Mouse (Mus musculus) liver, adult (tissue): ENCODE measurements around the gene Rptor.

Source experiments
- GATA4 ChIP-seq: IDR thresholded peaks from 2 replicates; pipeline ENCODE4 v1.6.1; 2014; ENCODE audit warnings: mild to moderate bottlenecking, low read length; ENCODE audit not compliant: insufficient replicate concordance

Gene Rptor

GRCm38 (mm10) chr11:119663876-119664275 is 61.2 kb downstream of the Rptor start:
- TF ChIP-seq GATA4, result no peak

- no peak for TF ChIP-seq GATA4
These were observed 62.1 kb downstream of the Rptor start for GRCm38 (mm10) chr11:119664678-119665307.

DNA sequence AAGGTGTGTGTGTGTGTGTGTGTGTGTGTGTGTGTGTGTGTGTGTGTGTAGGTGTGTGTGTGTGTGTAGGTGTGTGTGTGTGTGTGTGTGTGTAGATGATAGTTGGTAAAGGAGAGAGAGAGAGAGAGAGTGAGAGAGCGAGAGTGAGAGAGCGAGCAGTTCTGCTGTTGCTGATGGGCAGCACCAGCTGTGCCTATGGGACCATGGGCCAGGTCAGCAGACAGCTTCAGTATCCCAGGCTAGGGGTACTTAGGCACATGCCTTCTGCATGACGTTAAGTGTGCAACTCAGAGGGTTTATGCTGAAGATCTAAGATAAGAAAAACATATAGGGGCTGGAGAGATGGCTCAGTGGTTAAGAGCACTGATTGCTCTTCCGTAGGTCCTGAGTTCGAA is 62.6 kb downstream of the Rptor start:
- TF ChIP-seq GATA4, result no peak

- no peak for TF ChIP-seq GATA4
These were observed 63.9 kb downstream of the Rptor start for GRCm38 (mm10) chr11:119666567-119667108.

GRCm38 (mm10) chr11:119670690-119671666 is 68.3 kb downstream of the Rptor start:
- no peak for TF ChIP-seq GATA4

GRCm38 (mm10) chr11:119672041-119672440 is 69.3 kb downstream of the Rptor start:
- no peak for TF ChIP-seq GATA4

- no peak for TF ChIP-seq GATA4
These were observed 70.1 kb downstream of the Rptor start for GRCm38 (mm10) chr11:119672775-119673174.

- no peak for TF ChIP-seq GATA4
These were observed 72.1 kb downstream of the Rptor start for GRCm38 (mm10) chr11:119674835-119675234.

- TF ChIP-seq GATA4, result no peak
These were observed 72.8 kb downstream of the Rptor start for GRCm38 (mm10) chr11:119675546-119675945.

DNA sequence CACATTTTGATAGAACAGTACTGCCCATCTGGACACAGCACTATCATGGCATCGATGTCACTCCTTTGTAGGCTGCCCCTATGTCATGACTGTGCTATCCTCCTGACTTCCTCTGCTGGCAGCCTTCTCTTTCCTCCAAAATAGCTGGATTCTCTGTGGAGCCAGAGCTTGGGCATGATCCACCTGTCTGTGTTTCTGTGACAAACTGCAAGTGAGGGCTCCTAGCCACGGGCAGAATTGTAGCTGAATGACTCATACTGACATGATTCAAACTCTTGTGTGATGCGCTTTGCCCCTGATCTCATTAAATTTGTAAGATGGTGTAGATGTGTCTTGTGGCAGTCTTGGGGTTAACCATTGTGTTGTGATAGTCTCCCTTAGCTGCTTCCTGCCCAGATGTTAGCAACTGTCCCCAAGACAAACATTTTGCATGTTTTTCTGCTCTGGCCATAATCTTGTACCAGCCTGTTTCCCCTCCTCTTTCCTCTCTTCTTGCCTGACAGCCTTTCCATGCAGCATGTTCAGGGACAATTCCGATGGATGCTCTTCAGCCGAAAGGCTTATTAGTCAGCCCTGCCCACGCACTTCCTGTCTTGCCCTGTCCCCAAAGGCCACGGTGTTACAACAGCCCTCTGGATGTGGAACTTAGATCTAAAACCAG is 74.2 kb downstream of the Rptor start:
- TF ChIP-seq GATA4, result no peak

GRCm38 (mm10) chr11:119678427-119678826 is 75.7 kb downstream of the Rptor start:
- TF ChIP-seq GATA4, result no peak

DNA sequence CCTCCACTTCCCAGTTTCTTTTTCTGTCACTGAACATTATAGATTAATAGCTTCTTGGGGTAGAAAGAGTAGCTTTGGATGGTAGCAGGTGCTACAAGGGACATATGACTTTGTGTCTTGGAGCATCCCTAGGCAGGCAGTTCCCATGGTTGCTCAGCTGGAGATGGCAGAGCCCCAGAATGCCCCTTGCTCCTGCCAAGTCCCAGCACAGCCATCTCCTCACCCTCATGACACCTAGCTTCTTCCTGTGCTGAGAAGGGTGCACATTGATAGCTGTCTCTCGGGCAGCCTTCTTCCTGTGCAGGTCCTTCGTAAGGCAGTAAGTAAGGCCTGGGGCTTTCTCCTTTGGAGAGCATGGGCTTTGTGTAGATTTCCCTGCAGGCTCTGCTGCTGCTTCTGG is 78.0 kb downstream of the Rptor start:
- TF ChIP-seq GATA4, result no peak

DNA sequence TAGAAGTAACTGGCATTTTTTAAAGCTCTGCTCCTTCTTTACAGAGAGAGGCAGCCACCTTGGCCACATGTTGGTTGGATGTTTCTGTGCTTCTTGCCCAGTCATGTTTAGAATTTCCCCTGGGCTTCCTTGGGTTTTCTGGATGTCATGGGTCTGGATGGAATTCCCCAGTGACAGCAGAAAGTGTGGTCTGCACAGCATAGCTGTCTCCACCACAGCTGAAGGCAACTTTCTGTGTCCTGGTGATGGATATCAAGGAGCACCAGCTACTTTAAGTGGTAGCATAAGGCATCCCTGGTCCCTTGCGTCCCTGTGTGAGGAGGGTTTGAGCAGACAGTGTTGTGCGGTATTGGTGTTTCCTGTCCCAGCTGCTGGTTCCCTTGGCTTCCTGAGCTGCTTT is 79.6 kb downstream of the Rptor start:
- TF ChIP-seq GATA4, result no peak

GRCm38 (mm10) chr11:119683796-119684195 is 81.1 kb downstream of the Rptor start:
- TF ChIP-seq GATA4, result no peak

- no peak for TF ChIP-seq GATA4
These were observed 82.8 kb downstream of the Rptor start for GRCm38 (mm10) chr11:119685477-119685876.
